Mouse (Mus musculus) cerebellum, adult 2 months (tissue): ENCODE results near the gene Stx1b.

ENCODE experiments used
- CTCF ChIP-seq: fragments of 200-500 bp; IDR thresholded peaks from 2 replicates; pipeline ENCODE4 v1.5.1; 2011; ENCODE audit warnings: low read depth, mild to moderate bottlenecking, control low read depth, low read length, moderate library complexity, borderline replicate concordance; ENCODE audit not compliant: insufficient read depth
- POLR2A ChIP-seq: fragments of 200-500 bp; IDR thresholded peaks from 2 replicates; pipeline ENCODE4 v1.6.1; 2011; ENCODE audit warnings: low read length, control low read depth, borderline replicate concordance; ENCODE audit not compliant: insufficient read depth

- TF ChIP-seq CTCF = no peak
- no peak for TF ChIP-seq POLR2A
Observed at GRCm38 (mm10) chr7:127768997-127769593, 55.3 kb downstream of the Stx1b start.
